Mouse (Mus musculus): ENCODE data around the gene Kif21b. TPM values are rescaled to one million over a fixed set of nuclear protein-coding genes. Genes with fewer than 3 reads are reported as not detected.

The Kif21b gene
- polyA plus RNA-seq, 1 experiment from 2014 or later, result 43.6 TPM

- WGBS, result 84% methylated on average over 10 of the region's 10 CpGs
- no peaks in the 10 kb centered on the region for H3K9me3 ChIP-seq (ENCODE audit: control insufficient read depth, low read length)
- H3K27ac ChIP-seq (ENCODE audit: low read depth, low read length), result no peak overlapping the region
- peaks cover 12% of the 10 kb centered on the region for H3K4me1 ChIP-seq (ENCODE audit: control insufficient read depth, insufficient read depth, low read depth, low read length)
- H3K36me3 ChIP-seq (ENCODE audit: control insufficient read depth, insufficient read depth, low read length), result no peaks in the 10 kb centered on the region
- ATAC-seq, result no peak
- H3K4me3 ChIP-seq (ENCODE audit: low read length), result no peak overlapping the region
- no peaks in the 10 kb centered on the region for H3K27me3 ChIP-seq (replicated peaks; ENCODE audit: control insufficient read depth, insufficient read depth, low read length)
- H3K9ac ChIP-seq (ENCODE audit: low read depth, low read length), result no peak overlapping the region
- no peak overlapping the region for H3K4me2 ChIP-seq (ENCODE audit: low read length)
These were observed 4.9 kb upstream of the Kif21b start for GRCm38 (mm10) chr1:136126159-136126765.

- WGBS, result 75% methylated on average over 10 of the region's 10 CpGs
These were observed 4.3 kb upstream of the Kif21b start for GRCm38 (mm10) chr1:136126895-136127294.

DNA sequence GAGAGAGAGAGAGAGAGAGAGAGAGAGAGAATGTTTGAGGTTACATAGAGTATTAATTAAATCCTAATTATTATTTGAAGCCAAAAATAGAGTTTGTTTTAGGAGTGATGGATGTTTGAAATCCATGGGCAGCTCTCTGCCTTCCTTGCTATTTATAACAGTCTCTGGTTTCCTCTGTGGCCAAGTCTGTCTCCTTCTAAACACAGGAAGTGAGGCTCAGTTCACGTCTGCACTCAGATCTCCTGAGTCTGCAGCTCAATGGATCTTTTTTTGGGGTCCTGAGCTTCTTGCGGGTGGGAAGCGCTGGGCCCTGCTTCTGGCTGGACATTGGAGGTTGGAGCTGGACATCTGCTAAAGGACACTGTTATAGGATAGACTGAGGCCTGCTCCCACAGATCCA is 3.3 kb upstream of the Kif21b start:
- H3K36me3 ChIP-seq (ENCODE audit: control insufficient read depth, insufficient read depth, low read length), result no peaks in the 10 kb centered on the region
- H3K27ac ChIP-seq (ENCODE audit: low read depth, low read length), result no peak overlapping the region
- H3K9me3 ChIP-seq (ENCODE audit: control insufficient read depth, low read length), result no peaks in the 10 kb centered on the region
- peaks cover 12% of the 10 kb centered on the region for H3K4me1 ChIP-seq (ENCODE audit: control insufficient read depth, insufficient read depth, low read depth, low read length)
- no peaks in the 10 kb centered on the region for H3K27me3 ChIP-seq (replicated peaks; ENCODE audit: control insufficient read depth, insufficient read depth, low read length)
- no peak overlapping the region for H3K4me3 ChIP-seq (ENCODE audit: low read length)
- 73% methylated on average over 3 of the region's 3 CpGs for WGBS
- ATAC-seq, result no peak
- H3K9ac ChIP-seq (ENCODE audit: low read depth, low read length), result no peak overlapping the region
- H3K4me2 ChIP-seq (ENCODE audit: low read length), result no peak overlapping the region

More at GRCm38 (mm10) chr1:136126895-136127294, 4.3 kb upstream of the Kif21b start:
- H3K9me3 ChIP-seq (ENCODE audit: control insufficient read depth, low read length), result no peaks in the 10 kb centered on the region
- H3K4me2 ChIP-seq (ENCODE audit: low read length), result no peak overlapping the region
- no peak overlapping the region for H3K4me3 ChIP-seq (ENCODE audit: low read length)
- no peaks in the 10 kb centered on the region for H3K36me3 ChIP-seq (ENCODE audit: control insufficient read depth, insufficient read depth, low read length)
- peaks cover 12% of the 10 kb centered on the region for H3K4me1 ChIP-seq (ENCODE audit: control insufficient read depth, insufficient read depth, low read depth, low read length)
- no peak overlapping the region for H3K27ac ChIP-seq (ENCODE audit: low read depth, low read length)
- no peaks in the 10 kb centered on the region for H3K27me3 ChIP-seq (replicated peaks; ENCODE audit: control insufficient read depth, insufficient read depth, low read length)
- no peak for ATAC-seq
- H3K9ac ChIP-seq (ENCODE audit: low read depth, low read length), result no peak overlapping the region

DNA sequence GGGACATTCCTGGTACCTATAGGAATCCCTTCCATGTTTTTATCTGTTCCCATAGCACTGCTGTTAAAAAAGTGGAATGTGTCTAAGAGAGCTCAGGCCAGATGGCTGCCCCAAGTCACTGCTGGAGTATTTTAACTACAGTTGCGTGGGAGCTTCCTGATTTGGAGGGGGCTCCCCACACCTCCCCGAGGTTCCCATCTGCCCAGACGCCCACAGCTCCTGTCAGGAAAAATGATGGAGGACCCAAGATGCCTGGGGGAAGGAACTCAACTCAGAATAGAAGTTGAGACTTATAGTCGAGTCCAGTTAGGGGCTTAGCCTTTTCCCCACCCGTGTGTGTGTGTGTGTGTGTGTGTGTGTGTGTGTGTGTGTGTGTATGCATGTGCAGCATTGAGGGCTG is 2.8 kb upstream of the Kif21b start:
- no peak for ATAC-seq
- H3K9ac ChIP-seq (ENCODE audit: low read depth, low read length), result no peak overlapping the region
- no peaks in the 10 kb centered on the region for H3K9me3 ChIP-seq (ENCODE audit: control insufficient read depth, low read length)
- H3K4me3 ChIP-seq (ENCODE audit: low read length), result no peak overlapping the region
- H3K4me1 ChIP-seq (ENCODE audit: control insufficient read depth, insufficient read depth, low read depth, low read length), result peaks cover 12% of the 10 kb centered on the region
- H3K27me3 ChIP-seq (replicated peaks; ENCODE audit: control insufficient read depth, insufficient read depth, low read length), result no peaks in the 10 kb centered on the region
- WGBS, result 46% methylated on average over 5 of the region's 5 CpGs
- H3K27ac ChIP-seq (ENCODE audit: low read depth, low read length), result no peak overlapping the region
- no peak overlapping the region for H3K4me2 ChIP-seq (ENCODE audit: low read length)
- H3K36me3 ChIP-seq (ENCODE audit: control insufficient read depth, insufficient read depth, low read length), result no peaks in the 10 kb centered on the region

DNA sequence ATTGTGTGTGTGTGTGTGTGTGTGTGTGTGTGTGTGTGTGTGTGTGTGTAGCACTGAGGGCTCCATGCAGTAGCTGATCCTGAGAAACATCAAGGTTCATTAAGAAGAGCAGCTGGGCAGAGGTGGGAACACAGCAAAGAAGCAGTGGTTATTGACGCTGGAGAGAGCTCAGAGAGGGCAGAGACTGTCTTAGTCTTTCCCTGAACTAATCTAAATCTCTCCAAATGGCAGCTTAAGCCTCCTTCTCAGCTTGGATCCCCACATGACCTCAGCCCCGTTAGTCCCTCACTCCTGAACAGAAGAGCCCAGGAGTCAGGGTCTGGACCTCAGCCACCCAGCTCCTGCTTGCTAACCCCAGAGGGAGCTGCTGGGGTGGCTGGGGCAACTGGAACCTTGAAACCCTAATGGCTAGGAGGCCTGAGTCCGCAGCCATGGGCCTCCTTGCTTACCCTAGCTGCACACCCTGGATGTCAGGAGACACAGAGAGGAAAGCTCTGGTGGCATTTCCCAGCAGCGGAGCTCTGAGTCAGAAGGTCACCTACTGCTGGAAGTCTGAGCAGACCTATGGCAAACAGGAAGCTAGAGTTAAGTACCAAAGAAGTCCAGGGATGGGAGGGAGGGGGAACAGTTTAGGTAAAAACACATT is 2.1 kb upstream of the Kif21b start:
- no peak for ATAC-seq
- no peaks in the 10 kb centered on the region for H3K36me3 ChIP-seq (ENCODE audit: control insufficient read depth, insufficient read depth, low read length)
- H3K4me2 ChIP-seq (ENCODE audit: low read length), result no peak overlapping the region
- H3K9ac ChIP-seq (ENCODE audit: low read depth, low read length), result peak overlapping the region; percentile 33
- H3K4me1 ChIP-seq (ENCODE audit: control insufficient read depth, insufficient read depth, low read depth, low read length), result peaks cover 17% of the 10 kb centered on the region
- no peak overlapping the region for H3K27ac ChIP-seq (ENCODE audit: low read depth, low read length)
- no peaks in the 10 kb centered on the region for H3K9me3 ChIP-seq (ENCODE audit: control insufficient read depth, low read length)
- 44% methylated on average over 4 of the region's 4 CpGs for WGBS
- no peak overlapping the region for H3K4me3 ChIP-seq (ENCODE audit: low read length)
- no peaks in the 10 kb centered on the region for H3K27me3 ChIP-seq (replicated peaks; ENCODE audit: control insufficient read depth, insufficient read depth, low read length)

DNA sequence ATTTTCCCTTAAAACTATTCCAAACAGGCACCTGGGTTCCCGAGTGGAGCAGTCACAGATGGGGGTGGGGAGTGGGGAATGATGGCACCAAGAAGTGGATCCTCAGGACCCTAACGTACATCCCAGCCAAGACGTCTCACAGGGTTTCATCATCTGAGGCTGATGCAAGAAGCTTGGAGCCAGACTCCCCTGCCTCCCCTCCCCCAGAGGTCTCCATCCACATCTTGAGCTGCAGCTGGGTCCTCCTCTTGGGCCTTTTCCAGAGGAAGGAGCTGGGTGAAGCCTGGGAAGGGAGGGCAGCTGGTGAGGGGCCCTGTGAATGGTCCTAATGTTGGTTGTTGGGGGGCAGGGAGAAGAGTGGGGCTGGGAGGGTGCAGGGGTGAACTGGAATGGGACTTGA is 1.1 kb upstream of the Kif21b start:
- Histone ChIP-seq H3K4me3 (ENCODE audit: low read length) (peak overlapping the region; percentile 84), H3K9me3 (ENCODE audit: control insufficient read depth, low read length) (no peaks in the 10 kb centered on the region), H3K27me3 (replicated peaks; ENCODE audit: control insufficient read depth, insufficient read depth, low read length) (no peaks in the 10 kb centered on the region), H3K27ac (ENCODE audit: low read depth, low read length) (peak overlapping the region; percentile 96; the same call in 1 of the 2 replicates), H3K36me3 (ENCODE audit: control insufficient read depth, insufficient read depth, low read length) (no peaks in the 10 kb centered on the region), H3K4me2 (ENCODE audit: low read length) (peak overlapping the region; percentile 79), H3K9ac (ENCODE audit: low read depth, low read length) (peak overlapping the region; percentile 44), H3K4me1 (ENCODE audit: control insufficient read depth, insufficient read depth, low read depth, low read length) (peaks cover 27% of the 10 kb centered on the region)
- ATAC-seq, result no peak
- WGBS, result 53% methylated on average over 3 of the region's 3 CpGs

DNA sequence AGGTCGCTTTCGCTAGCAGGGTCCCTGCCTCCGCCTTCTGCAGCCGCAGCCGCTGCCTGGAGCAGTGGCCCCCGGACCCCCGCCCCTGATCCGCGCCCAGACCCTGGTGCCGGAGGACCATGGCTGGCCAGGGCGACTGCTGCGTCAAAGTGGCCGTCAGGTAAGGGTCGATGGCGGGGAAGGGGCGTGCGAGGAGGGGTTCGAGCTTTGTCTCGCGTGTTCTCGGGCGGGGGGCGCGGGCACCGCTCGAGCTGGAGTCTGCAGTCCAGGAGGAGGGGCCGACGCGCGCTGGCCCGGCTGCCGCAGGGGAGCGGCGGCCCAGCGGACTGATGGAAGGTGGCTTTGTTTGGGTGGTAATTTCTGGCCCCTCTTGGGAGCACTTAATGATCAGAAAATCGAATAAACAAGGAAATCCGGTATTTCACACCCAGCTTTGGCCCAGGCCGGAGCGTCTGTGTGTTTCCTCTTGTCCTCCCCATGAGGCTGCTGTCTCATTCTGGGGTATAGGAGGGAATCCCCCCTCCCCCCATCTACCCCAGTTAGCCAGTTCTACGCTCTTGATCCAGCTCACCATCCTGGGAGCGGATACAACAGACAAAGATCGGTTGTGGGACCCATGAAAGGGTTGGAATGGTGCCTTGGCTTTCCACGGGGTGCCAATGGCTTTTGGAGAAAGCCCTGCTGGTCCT is 558 bp downstream of the Kif21b start:
- H3K36me3 ChIP-seq (ENCODE audit: control insufficient read depth, insufficient read depth, low read length), result no peaks in the 10 kb centered on the region
- peak; percentile 50 for ATAC-seq
- no peaks in the 10 kb centered on the region for H3K27me3 ChIP-seq (replicated peaks; ENCODE audit: control insufficient read depth, insufficient read depth, low read length)
- H3K9ac ChIP-seq (ENCODE audit: low read depth, low read length), result peak overlapping the region; percentile 96
- peak overlapping the region; percentile 84 for H3K4me3 ChIP-seq (ENCODE audit: low read length)
- H3K27ac ChIP-seq (ENCODE audit: low read depth, low read length), result peak overlapping the region; percentile 96
- H3K4me2 ChIP-seq (ENCODE audit: low read length), result peak overlapping the region; percentile 79
- H3K4me1 ChIP-seq (ENCODE audit: control insufficient read depth, insufficient read depth, low read depth, low read length), result peaks cover 43% of the 10 kb centered on the region
- H3K9me3 ChIP-seq (ENCODE audit: control insufficient read depth, low read length), result no peaks in the 10 kb centered on the region
- under 1% methylated on average over 43 of the region's 43 CpGs for WGBS

- peak overlapping the region; percentile 96 for H3K27ac ChIP-seq (ENCODE audit: low read depth, low read length)
- H3K4me1 ChIP-seq (ENCODE audit: control insufficient read depth, insufficient read depth, low read depth, low read length), result peaks cover 52% of the 10 kb centered on the region
- H3K36me3 ChIP-seq (ENCODE audit: control insufficient read depth, insufficient read depth, low read length), result no peaks in the 10 kb centered on the region
- peak overlapping the region; percentile 96 for H3K9ac ChIP-seq (ENCODE audit: low read depth, low read length)
- H3K4me2 ChIP-seq (ENCODE audit: low read length), result peak overlapping the region; percentile 79
- H3K9me3 ChIP-seq (ENCODE audit: control insufficient read depth, low read length), result no peaks in the 10 kb centered on the region
- WGBS, result 22% methylated on average over 10 of the region's 10 CpGs
- peak overlapping the region; percentile 84 for H3K4me3 ChIP-seq (ENCODE audit: low read length)
- ATAC-seq, result peak; percentile 7; the same call in 1 of the 2 replicates
- no peaks in the 10 kb centered on the region for H3K27me3 ChIP-seq (replicated peaks; ENCODE audit: control insufficient read depth, insufficient read depth, low read length)
These were observed 1.4 kb downstream of the Kif21b start for GRCm38 (mm10) chr1:136132386-136133201.
